Mouse (Mus musculus) CH12.LX (cell line): Measurements from ENCODE around the gene Pikfyve.

Experiments
- BHLHE40 ChIP-seq: IDR thresholded peaks from 2 replicates; pipeline ENCODE4 v1.6.1; 2011; ENCODE audit warnings: mild to moderate bottlenecking, low read depth, low read length, improper control_type of control experiment
- CHD2 ChIP-seq: IDR thresholded peaks from 2 replicates; pipeline ENCODE4 v1.6.1; 2011; ENCODE audit warnings: low read length, improper control_type of control experiment
- CTCF ChIP-seq, 2 experiments: IDR thresholded peaks in 1 of 2; conservative IDR thresholded peaks in 1 of 2; 2 replicates each; pipeline ENCODE4 v1.5.1; 2011 to 2012; ENCODE audit warnings: low read depth in 2 of 2, low read length in 2 of 2, improper control_type of control experiment in 1 of 2, inconsistent platforms in 1 of 2, mild to moderate bottlenecking in 1 of 2, moderate library complexity in 1 of 2
- GABPA ChIP-seq: IDR thresholded peaks from 2 replicates; pipeline ENCODE4 v1.6.1; 2012; ENCODE audit warnings: low read depth, low read length, improper control_type of control experiment, inconsistent platforms; ENCODE audit not compliant: insufficient replicate concordance
- JUND ChIP-seq: conservative IDR thresholded peaks from 2 replicates; pipeline ENCODE4 v1.6.1; 2011; ENCODE audit warnings: low read depth, low read length, improper control_type of control experiment
- MAFK ChIP-seq: IDR thresholded peaks from 2 replicates; pipeline ENCODE4 v1.6.1; 2011; ENCODE audit warnings: low read length, improper control_type of control experiment; ENCODE audit not compliant: insufficient replicate concordance
- MEF2A ChIP-seq: IDR thresholded peaks from 2 replicates; pipeline ENCODE4 v1.6.1; 2014; ENCODE audit warnings: low read depth, mild to moderate bottlenecking, inconsistent platforms, low read length, improper control_type of control experiment, borderline replicate concordance
- PAX5 ChIP-seq: IDR thresholded peaks from 2 replicates; pipeline ENCODE4 v1.6.1; 2012; ENCODE audit warnings: low read length, inconsistent platforms, mixed read lengths
- POLR2A ChIP-seq: IDR thresholded peaks from 2 replicates; pipeline ENCODE4 v1.6.1; 2011; ENCODE audit warnings: low read depth, mild to moderate bottlenecking, improper control_type of control experiment, low read length
- RAD21 ChIP-seq: IDR thresholded peaks from 2 replicates; pipeline ENCODE4 v1.6.1; 2011; ENCODE audit warnings: low read depth, mild to moderate bottlenecking, low read length, improper control_type of control experiment, moderate library complexity
- SMC3 ChIP-seq: IDR thresholded peaks from 2 replicates; pipeline ENCODE4 v1.6.1; 2011; ENCODE audit warnings: low read depth, low read length, improper control_type of control experiment
- TCF12 ChIP-seq: IDR thresholded peaks from 2 replicates; pipeline ENCODE4 v1.6.1; 2014; ENCODE audit warnings: low read depth, mild to moderate bottlenecking, inconsistent platforms, low read length, improper control_type of control experiment
- USF1 ChIP-seq: IDR thresholded peaks from 2 replicates; pipeline ENCODE4 v1.6.1; 2014; ENCODE audit warnings: low read depth, mild to moderate bottlenecking, inconsistent platforms, low read length, improper control_type of control experiment
- ZKSCAN1 ChIP-seq: IDR thresholded peaks from 2 replicates; pipeline ENCODE4 v1.6.1; 2012; ENCODE audit warnings: low read depth, inconsistent platforms, low read length, improper control_type of control experiment, borderline replicate concordance

DNA sequence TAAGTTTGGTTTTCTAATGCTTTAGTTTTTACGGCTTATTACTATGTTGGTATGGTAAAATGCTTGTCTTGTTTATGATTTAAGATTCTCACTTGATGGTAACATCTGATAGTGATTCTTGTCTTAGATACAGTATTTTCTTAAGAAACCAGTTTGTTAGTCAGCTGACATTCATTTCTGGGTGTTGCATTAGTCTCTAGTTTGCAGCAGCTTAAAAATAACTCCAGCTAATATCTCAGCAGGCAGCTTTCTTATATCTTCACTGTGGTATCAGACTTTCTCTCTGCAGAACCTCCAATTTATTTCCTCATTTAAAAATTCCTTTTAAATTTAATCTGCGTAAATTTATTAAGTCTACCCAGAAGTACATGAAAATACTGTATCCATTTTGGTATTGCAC is 37.2 kb downstream of the Pikfyve start:
- no peak for TF ChIP-seq CTCF (conservative IDR thresholded peaks at IDR 0.05 in 1 of 2, IDR thresholded peaks at IDR 0.05 in 1 of 2; ENCODE audit: low read depth in 2 of 2, low read length in 2 of 2)
- no peak for TF ChIP-seq MAFK
- no peak for TF ChIP-seq TCF12
- no peak for TF ChIP-seq POLR2A
- no peak for TF ChIP-seq MEF2A
- TF ChIP-seq CHD2, result no peak
- TF ChIP-seq RAD21, result no peak
- TF ChIP-seq ZKSCAN1, result no peak
- no peak for TF ChIP-seq BHLHE40
- TF ChIP-seq SMC3, result no peak
- no peak for TF ChIP-seq PAX5
- TF ChIP-seq JUND, result no peak
- no peak for TF ChIP-seq USF1
- TF ChIP-seq GABPA, result no peak
